Mouse (Mus musculus): ENCODE data around the gene Tpd52l1. TPM values are rescaled to one million over a fixed set of nuclear protein-coding genes. Genes with fewer than 3 reads are reported as not detected.

The Tpd52l1 gene
- total RNA-seq (2021): 10 to 100 TPM; 32.0 to 32.9 TPM
- long read RNA-seq, experiment 1, partial matches to known transcripts: 0 of 2 reads
- long read RNA-seq, experiment 1, other reads (novel, unspliced or antisense): 0 of 2 reads
- long read RNA-seq, experiment 2, partial matches to known transcripts: 0 of 4 reads
- long read RNA-seq, experiment 2, other reads (novel, unspliced or antisense): 1 of 4 reads

- peak; percentile 96 for TF ChIP-seq CTCF (conservative IDR thresholded peaks at IDR 0.05)
Measured at GRCm38 (mm10) chr10:31445291-31446124, at the start of gene Tpd52l1. Gene Tpd52l1 (minus strand): TSS chr10:31445958.

GRCm38 (mm10) chr10:31494296-31494695, 48.5 kb upstream of the Tpd52l1 start:
- Histone ChIP-seq H3K27ac (no peak overlapping the region), H3K4me3 (no peak overlapping the region)
- TF ChIP-seq CTCF (conservative IDR thresholded peaks at IDR 0.05): no peak

More at GRCm38 (mm10) chr10:31445291-31446124, at the start of gene Tpd52l1:
- peak; percentile 78 to 89 for DNase-seq (ENCODE audit: low spot score in 2 of 2)
- peak within 1 kb of the TSS; percentile 82 for H3K4me3 ChIP-seq
- peak within 1 kb of the TSS; percentile 82 for H3K27ac ChIP-seq

GRCm38 (mm10) chr10:31467043-31467898, 21.5 kb upstream of the Tpd52l1 start:
- no peak overlapping the region for H3K4me3 ChIP-seq
- no peak for DNase-seq (ENCODE audit: low spot score in 2 of 2)
- no peak for TF ChIP-seq CTCF (conservative IDR thresholded peaks at IDR 0.05)
- H3K27ac ChIP-seq: no peak overlapping the region

More at GRCm38 (mm10) chr10:31494296-31494695, 48.5 kb upstream of the Tpd52l1 start:
- no peak for DNase-seq (ENCODE audit: low spot score in 2 of 2)

- Histone ChIP-seq H3K27ac (no peak overlapping the region), H3K4me3 (no peak overlapping the region)
- DNase-seq (ENCODE audit: low spot score in 2 of 2): peak; percentile 33 to 36
- peak; percentile 96 for TF ChIP-seq CTCF (conservative IDR thresholded peaks at IDR 0.05)
Measured at GRCm38 (mm10) chr10:31465840-31466541, 20.2 kb upstream of the Tpd52l1 start.

GRCm38 (mm10) chr10:31465424-31465823, 19.7 kb upstream of the Tpd52l1 start:
- TF ChIP-seq CTCF (conservative IDR thresholded peaks at IDR 0.05): no peak
- no peak for DNase-seq (ENCODE audit: low spot score in 2 of 2)
- no peak overlapping the region for H3K27ac ChIP-seq
- no peak overlapping the region for H3K4me3 ChIP-seq

GRCm38 (mm10) chr10:31463044-31463443, 17.3 kb upstream of the Tpd52l1 start:
- H3K4me3 ChIP-seq: no peak overlapping the region
- TF ChIP-seq CTCF (conservative IDR thresholded peaks at IDR 0.05): no peak
- DNase-seq (ENCODE audit: low spot score in 2 of 2): no peak
- H3K27ac ChIP-seq: no peak overlapping the region

- no peak overlapping the region for H3K27ac ChIP-seq
- H3K4me3 ChIP-seq: no peak overlapping the region
- no peak for TF ChIP-seq CTCF (conservative IDR thresholded peaks at IDR 0.05)
- no peak for DNase-seq (ENCODE audit: low spot score in 2 of 2)
Measured at GRCm38 (mm10) chr10:31456806-31457205, 11.0 kb upstream of the Tpd52l1 start.

- DNase-seq (ENCODE audit: low spot score in 2 of 2): no peak
- no peak for TF ChIP-seq CTCF (conservative IDR thresholded peaks at IDR 0.05)
- Histone ChIP-seq H3K4me3 (no peak overlapping the region), H3K27ac (no peak overlapping the region)
Measured at GRCm38 (mm10) chr10:31447083-31447482, 1.3 kb upstream of the Tpd52l1 start.

- H3K27ac ChIP-seq: no peak overlapping the region
- TF ChIP-seq CTCF (conservative IDR thresholded peaks at IDR 0.05): no peak
- no peak for DNase-seq (ENCODE audit: low spot score in 2 of 2)
- H3K4me3 ChIP-seq: no peak overlapping the region; the same call in 1 of the 2 replicates
Measured at GRCm38 (mm10) chr10:31444206-31444605, 1.6 kb downstream of the Tpd52l1 start.

GRCm38 (mm10) chr10:31441491-31441890, 4.3 kb downstream of the Tpd52l1 start:
- Histone ChIP-seq H3K27ac (no peak overlapping the region), H3K4me3 (no peak overlapping the region)
- no peak for TF ChIP-seq CTCF (conservative IDR thresholded peaks at IDR 0.05)
- no peak for DNase-seq (ENCODE audit: low spot score in 2 of 2)

GRCm38 (mm10) chr10:31436047-31436446, 9.7 kb downstream of the Tpd52l1 start:
- Histone ChIP-seq H3K27ac (no peak overlapping the region), H3K4me3 (no peak overlapping the region)
- TF ChIP-seq CTCF (conservative IDR thresholded peaks at IDR 0.05): no peak
- DNase-seq (ENCODE audit: low spot score in 2 of 2): no peak

- H3K4me3 ChIP-seq: no peak overlapping the region
- no peak for TF ChIP-seq CTCF (conservative IDR thresholded peaks at IDR 0.05)
- DNase-seq (ENCODE audit: low spot score in 2 of 2): no peak
- no peak overlapping the region for H3K27ac ChIP-seq
Measured at GRCm38 (mm10) chr10:31417956-31418355, 27.8 kb downstream of the Tpd52l1 start.

Measured in layer of hippocampus, adult 2 months (tissue).